Mouse (Mus musculus): ENCODE measurements around the gene Pgam1.

DNA sequence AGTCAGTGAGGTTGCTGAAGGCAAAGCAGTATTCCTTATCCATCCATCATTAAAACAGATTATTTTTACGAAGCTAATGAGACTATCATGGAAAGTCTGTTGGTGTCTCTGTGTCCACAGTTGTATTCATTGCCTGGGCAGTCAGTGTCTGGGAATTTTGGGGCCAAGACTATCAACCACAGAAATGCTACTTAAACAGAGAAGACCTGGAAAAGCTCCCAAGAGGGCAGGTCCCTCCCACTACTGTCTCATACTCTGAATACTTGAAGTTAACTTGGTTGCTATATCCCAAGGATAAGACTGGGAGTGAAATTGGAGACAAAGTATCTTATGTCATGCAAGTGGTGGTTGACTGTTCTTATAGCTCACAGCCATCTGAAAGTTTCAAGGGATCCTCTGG, 24.2 kb downstream of the Pgam1 start:
- TF ChIP-seq CTCF (IDR thresholded peaks at IDR 0.05) (no peak), EP300 (IDR thresholded peaks at IDR 0.05) (no peak)
